Mouse (Mus musculus) adrenal gland, adult 2 months (tissue): ENCODE results near the gene Adgrl4. TPM values are rescaled to one million over a fixed set of nuclear protein-coding genes. Genes with fewer than 3 reads are reported as not detected.

Experiments used
- DNase-seq: peaks from one replicate; pipeline ENCODE4 v3.0.0; 2021
- polyA plus RNA-seq: library from polyadenylated mRNA; depleted of rRNA; stranded (reverse); fragments of >200 nt; gene quantifications from 2 replicates; pipeline ENCODE4 v1.2.3, GENCODE M21; 2012
- total RNA-seq, 2 experiments: library from RNA; stranded (reverse); gene quantifications; 2 replicates each; pipeline ENCODE4 v1.2.3; 2021

Gene Adgrl4
- total and polyA plus RNA-seq, 3 experiments = 6.7 to 87.4 (median 78.7) TPM

DNA sequence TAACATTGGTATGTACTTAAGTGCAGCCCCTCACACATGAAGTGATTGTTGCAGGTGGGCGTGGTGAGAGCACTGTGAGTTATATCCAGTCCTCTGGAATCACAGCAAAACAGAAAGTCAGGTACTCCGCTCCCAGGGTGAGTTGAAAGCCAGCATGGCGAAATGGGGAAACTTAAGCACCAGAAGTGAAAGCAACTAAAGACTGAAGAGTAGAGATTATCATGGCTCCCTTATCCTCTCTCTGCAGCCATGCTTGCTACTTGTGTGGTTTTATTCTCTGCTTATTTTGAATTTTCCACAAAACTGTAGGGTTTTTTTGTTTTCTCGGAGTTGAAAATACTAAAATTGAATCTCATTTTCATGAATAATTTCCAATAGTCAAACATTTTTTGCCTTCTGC lies 51.2 kb downstream of the Adgrl4 start:
- DNase-seq = no peak

DNA sequence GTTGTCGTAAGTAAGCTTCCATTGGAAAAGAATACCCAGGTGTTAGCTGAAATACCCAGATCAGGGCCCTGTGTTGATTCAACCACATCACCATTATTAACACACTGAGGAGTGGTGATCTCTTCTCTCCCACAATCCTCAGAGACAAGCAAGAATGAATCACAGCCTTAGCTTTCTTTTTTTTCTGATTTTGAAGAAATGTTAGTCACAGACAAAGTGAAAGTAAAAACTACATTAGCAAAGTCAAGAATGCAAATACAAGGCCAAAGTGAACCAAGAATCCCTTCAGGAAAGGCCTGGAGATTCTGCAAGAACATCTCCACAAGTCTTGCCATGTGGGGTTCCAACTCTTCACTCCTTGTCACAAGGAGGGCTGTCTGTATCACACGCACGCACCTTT lies 67.9 kb downstream of the Adgrl4 start:
- no peak for DNase-seq

DNA sequence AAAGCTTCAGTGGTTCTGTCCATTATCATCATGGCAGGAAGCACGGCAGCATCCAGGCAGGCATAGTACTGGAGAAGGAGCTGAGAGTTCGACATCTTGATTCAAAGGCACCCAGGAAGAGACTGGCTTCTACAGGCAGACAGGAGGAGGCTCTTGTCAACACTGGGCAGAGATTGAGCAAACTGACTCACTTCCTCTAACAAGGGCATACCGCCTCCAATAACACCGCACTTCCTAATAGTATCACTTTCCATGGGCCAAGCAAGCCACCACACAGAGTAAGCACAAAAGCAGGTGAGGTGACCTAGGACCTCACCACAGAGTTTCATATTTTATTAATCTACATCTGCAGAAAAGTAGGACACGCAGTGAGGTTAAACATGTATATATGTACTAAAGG lies 73.5 kb downstream of the Adgrl4 start:
- DNase-seq = no peak

DNA sequence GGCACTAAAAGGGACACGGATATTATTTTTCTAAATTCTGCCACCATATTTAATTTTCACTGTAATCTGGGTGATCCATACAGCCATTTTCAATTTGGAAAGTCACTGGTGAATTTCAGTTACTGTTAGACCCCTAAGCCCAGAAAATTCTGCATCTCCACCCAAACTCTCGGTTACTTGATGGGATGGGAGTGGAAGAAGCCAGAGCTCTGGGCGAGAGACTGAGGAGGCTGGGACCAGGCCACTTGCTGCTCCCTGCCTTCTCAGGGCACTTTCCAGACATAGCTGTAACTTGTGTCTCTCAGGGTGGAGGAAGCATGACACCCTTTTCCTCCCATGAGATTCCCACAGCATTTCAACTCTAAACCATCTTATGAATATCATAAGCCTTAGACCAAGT lies 109.5 kb downstream of the Adgrl4 start:
- DNase-seq = no peak

DNA sequence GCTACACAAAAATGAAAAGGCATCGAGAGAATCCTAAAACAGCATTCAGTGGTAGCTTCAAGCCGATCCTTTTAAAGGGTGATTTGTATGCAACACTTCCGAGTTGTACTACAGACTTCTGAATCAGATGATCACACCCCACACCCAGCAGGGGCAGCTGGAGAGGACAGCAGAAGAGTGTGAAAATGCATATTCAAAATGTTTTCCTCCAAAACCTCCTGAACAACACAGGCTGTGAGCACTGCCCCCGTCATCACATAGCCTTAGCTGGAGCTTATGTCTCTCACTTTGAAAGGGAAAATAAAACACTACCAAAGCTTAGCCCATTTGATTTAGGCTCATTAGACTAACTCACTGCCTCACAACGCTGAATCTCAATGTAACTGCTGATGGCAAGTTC lies 113.3 kb downstream of the Adgrl4 start:
- no peak for DNase-seq

DNA sequence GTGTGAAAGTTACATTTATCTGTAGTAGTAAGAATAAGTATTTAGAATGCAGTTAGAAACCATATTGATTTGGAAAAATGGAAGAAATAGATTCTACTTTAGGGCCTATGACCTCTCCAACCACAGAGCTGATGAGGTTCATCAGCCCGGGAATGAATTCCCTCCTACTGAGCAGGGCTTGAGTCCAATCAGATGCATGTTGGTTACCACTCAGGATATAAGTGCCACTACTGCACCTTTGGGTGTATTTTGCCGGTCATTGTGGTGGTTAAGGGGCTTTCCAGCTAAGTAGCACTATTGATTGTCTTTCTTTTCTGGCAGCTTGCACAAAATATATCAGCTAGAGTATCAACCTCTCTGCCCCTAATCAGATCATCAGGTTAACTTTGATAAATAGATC lies 118.9 kb downstream of the Adgrl4 start:
- no peak for DNase-seq

DNA sequence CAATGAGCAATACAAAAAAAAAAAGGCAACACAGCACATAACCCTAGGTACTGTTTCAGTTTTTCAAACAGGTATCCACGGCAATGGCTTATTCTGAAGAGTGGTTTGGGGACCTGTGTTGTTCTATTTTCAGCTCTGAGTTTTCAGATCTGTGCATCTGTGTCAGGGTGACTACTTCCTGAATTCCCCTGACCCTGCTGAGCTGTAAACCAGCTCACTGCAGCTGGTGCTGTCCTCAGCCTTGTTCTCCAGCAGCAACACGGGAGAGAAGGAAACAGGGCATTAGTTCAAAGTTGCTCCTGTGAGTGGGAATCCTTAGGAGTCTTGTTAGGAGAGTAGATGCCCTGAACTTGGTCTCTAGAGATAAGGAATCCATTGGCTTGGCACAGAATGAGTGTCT lies 119.4 kb downstream of the Adgrl4 start:
- DNase-seq = no peak

DNA sequence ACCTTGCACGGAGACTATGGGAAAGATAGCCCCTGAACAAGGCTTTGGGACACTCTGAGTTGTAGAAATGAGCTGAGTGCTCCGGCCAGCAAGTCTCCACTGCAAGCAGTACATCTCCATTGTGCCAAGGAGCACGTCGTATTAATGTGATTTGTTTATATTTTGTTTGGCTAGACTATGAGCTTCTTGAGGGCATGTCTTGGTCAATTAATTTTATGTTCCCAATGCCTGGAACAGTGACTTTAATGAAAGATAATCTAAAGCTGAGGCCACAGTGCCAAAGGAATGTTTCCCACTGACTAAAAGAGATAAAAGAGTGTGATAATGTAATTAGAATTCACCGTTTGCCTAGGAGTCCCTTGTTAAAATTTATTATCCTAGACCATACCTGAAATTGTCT lies 119.9 kb downstream of the Adgrl4 start:
- DNase-seq = no peak

DNA sequence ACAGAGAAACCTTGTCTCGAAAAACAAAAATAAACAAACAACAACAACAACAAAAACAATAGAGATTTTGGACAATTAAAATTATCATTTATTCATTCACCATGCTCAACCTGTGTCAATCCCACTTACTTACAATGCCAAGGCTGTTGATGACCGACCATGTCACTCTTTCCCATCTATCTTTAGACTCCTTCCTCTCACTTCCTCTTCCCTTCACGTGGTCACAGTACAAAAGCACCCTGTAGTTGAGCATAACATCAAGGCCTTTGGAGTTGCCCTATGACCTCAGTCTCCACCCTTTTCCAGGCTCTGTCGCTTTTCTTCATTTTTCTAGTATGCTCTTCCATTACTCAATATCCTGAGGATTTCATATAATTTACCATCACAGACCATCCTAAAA lies 120.7 kb downstream of the Adgrl4 start:
- no peak for DNase-seq

DNA sequence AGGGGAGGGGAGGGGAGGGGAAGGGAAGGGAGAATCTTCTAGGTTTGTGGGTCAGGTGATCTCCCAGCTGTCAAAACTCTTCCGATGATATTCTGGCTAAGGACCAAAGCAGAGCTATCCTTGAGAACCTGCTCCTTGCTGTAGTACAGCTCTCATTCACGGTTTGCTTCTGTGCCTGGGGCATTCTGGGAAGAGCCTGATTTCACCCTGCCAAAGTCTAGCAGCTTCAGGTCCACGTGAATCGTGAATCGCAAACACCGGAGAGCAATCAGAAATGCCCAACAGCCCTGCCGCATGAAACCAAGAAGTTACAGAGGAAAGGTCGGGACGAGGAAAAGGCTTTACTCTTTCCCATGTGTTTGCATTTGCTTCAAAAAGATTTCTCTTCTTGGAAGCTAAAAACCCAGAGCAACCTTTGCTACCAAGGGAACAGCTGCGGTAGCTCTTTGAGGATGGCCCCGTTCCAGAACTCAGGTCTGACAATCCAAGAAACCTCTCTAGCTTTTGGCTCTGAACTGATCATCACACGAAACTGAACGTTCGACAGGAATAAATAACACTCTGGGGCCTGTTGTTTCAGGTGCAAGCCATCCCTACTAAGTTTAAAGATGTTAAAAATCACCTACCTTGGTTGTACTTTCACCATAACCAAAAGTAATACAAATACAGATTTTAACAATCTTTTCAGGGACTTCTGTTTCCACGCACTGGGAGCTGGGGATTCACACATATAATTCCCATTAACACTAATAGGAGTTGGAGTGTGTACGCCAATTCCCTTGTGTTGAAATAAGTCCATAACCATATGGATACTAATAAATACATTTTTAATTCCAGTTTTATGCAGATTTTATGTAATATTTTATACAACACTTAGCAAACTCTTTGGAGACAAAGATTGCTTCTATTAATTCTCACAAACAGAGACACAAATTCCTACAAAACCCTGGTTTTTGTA lies 128.3 kb downstream of the Adgrl4 start:
- no peak for DNase-seq

DNA sequence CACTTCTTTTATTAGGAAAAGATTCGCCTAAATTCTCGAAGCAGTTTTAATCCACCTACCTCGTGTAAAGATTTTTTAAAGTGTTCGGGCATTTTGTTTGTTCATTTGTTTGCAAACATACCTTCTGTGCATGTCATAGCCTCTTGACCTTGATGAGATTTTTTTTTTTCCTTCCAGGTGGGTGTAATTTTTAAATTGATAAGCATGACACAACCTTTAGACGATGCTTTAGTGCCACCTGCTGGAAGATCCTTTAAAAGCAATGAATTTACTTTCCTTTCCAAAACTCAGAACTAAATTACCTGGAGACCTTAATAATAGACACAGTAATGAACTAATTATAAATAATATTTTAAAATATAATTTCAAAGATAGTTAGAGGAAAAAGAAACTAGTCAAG lies 128.9 kb downstream of the Adgrl4 start:
- no peak for DNase-seq

DNA sequence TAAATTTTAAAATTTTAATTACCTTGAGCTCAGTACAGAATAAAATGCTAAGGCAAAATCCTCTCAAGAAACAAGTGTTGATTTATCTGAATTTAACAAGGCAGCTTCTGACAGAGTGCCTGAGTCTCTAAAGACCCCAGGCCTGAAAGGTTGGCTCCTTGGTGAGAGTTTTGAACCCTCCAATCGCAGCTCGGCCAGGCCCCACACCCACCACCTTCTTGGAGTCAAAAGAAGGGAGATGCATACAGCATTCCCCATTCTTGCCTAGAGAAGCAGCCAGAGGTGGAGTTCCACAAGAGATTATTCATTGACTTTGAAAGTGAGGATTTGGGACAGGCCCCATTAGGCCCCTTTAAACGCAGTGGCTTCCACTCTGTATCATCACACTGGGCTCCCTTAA lies 129.9 kb downstream of the Adgrl4 start:
- DNase-seq = no peak

DNA sequence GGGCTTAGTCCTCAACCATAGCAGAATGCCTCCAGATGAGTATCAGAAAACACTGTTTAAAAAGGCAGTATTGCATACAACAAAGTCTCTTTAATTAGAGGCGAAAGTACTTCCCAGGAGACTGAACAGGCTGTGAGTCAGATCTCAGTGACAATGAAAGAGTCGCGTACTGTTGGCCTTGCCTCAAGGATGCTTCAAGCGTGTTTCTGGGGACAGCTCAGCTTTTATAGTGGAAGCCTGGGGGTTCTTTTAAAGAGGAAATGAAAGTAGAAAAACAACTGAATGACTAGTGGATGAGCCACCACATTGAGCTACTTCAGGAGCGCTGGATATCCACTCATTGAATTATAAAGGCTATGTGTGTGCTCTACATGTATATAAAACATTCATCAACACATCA lies 134.4 kb downstream of the Adgrl4 start:
- DNase-seq = peak; percentile 77

DNA sequence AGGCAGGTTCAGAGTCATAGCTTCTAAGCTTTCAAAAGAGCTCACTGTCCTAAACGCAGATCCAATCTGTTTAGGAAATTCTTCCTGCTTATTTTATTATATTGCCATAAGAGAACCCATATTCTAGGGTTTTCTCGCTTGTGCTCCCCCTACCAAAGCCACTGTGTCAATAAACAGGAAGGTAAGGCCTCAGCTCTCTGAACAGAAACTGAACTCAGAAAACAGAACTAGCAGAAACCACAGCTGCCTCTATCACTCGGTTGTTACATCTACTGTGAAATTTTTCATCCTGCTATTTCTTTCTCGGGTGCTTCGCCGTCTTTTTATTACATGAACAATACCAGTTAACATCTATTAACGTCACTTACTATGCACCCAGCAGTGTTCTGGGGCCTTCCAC lies 137.6 kb downstream of the Adgrl4 start:
- no peak for DNase-seq

DNA sequence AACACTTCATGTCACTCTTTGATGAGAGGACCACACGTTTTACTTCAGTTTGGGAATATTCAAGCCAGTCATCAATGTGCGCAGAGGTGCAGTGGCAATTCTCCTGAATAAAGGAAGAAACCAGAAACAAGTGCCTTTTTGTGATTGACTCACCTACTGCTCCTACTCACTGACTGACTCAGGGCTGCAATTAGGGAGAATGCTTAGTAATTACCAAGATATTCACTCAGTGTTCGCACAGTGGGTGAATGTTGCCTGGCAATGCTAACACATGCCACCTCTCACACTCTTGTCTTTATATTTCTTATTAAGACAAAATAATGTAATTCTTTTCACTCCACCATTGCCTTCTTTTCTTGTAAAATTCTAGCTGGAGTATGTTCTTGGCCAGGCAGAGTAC lies 138.5 kb downstream of the Adgrl4 start:
- no peak for DNase-seq

DNA sequence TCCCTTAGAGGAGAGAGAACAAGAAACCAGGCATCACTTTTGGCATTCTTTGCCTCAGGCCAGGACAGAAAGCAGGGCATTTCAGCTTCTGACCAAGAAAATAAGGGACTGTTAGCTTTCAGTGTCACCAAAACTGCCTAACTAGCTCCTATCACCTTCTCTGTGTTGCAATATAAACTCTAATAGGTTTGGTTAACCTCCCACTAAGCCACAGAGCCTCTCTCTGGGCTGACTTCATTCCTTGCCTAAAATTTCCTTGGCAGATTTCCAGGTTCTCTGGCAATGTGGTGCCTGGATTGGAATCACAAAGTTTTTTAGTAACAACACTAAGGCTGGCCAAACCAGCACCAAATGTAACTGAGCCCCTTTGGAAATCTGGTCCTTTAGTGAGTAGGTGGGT lies 154.2 kb downstream of the Adgrl4 start:
- DNase-seq = no peak
